Mouse (Mus musculus) kidney, adult 2 months (tissue): ENCODE measurements around the gene Esr1.

ENCODE experiments used
- CTCF ChIP-seq: fragments of 200-500 bp; conservative IDR thresholded peaks from 2 replicates; pipeline ENCODE4 v1.5.1; 2011; ENCODE audit warnings: low read depth, mild to moderate bottlenecking, control low read depth, low read length, moderate library complexity, mixed read lengths; ENCODE audit not compliant: insufficient read depth, insufficient read length
- POLR2A ChIP-seq: fragments of 200-500 bp; IDR thresholded peaks from one replicate; pipeline ENCODE4 v1.6.1; 2011; ENCODE audit warnings: low read depth, low read length, control low read depth

DNA sequence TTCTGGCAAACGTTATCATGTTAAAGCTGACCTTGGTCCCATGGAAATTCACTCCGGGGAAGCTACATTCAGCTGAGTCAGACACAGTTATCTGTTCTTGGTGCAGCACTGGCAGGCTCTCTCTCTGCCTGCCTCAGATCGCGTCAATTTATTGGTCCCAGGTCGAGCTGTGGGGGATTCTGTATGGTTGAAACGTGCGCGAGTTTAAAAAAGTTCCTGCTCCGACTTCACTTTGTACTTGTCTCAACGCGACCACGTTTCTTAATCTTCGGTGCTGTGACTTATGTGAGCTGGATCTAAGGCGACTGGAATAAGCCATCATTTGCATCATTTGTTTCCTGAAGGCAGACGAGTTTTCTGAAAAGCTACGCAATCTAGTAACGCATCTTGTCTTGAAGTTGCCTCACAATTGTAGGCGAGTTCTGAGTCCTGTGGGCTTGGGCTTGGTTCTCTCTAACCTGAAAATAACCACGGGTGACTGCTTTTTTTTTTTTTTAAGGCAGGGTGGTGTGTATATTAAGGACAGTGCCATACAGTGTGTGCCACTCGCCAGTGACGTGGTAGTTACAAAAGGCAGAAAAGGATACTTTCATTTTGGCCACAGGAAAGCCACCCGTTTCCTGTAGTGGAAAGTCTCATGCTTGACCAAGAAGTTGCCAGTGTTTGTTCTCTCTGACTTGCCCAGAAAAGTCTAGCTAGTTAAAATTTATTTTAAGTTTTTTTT, 1.1 kb downstream of the Esr1 start:
- TF ChIP-seq POLR2A (no peak), CTCF (no peak)
